ENCODE assay signal across 20 mouse cellular contexts in genomic region chr11:22794734-22795133, GRCm38 (mm10).
DNase-seq lines count a peak whose midpoint lies in the region; ATAC-seq and TF ChIP-seq lines count a peak whose summit lies in the region.
"Had no signal": no experiment of that assay in that cellular context is flagged by ENCODE, and none has a peak within 500 bp of the region (broad histone marks: within the 10 kb centered on the region; RNA-seq: fewer than 3 reads in every experiment).

No protein-coding gene starts in this region.

- no peak overlapping the region for H3K4me2 ChIP-seq in CH12.LX (ENCODE audit: insufficient read depth, low read depth, poor library complexity, severe bottlenecking)
- H3K4me2 ChIP-seq in liver, embryonic 12.5 days: no peak overlapping the region
- H3K4me2 ChIP-seq: embryonic facial prominence, embryonic 13.5 days; forebrain, embryonic 12.5 days; heart, embryonic 13.5 days; hindbrain, embryonic 13.5 days; intestine, embryonic 15.5 days had no signal

- no peak for TF ChIP-seq POLR2A in CH12.LX (IDR thresholded peaks at IDR 0.05; ENCODE audit: low read depth, low read length)

- H3K9ac ChIP-seq in CH12.LX (ENCODE audit: insufficient read depth, low read depth): no peak overlapping the region
- no peak overlapping the region for H3K9ac ChIP-seq in liver, embryonic 12.5 days
- H3K9ac ChIP-seq: embryonic facial prominence, embryonic 13.5 days; forebrain, embryonic 12.5 days; heart, embryonic 13.5 days; hindbrain, embryonic 13.5 days; intestine, embryonic 15.5 days had no signal

- peaks cover 1% of the 10 kb centered on the region for H3K9me3 ChIP-seq in CH12.LX (replicated peaks; ENCODE audit: low read length)
- H3K9me3 ChIP-seq in liver, embryonic 12.5 days (replicated peaks): no peaks in the 10 kb centered on the region
- H3K9me3 ChIP-seq: embryonic facial prominence, embryonic 13.5 days; forebrain, embryonic 12.5 days; hindbrain, embryonic 13.5 days; intestine, embryonic 15.5 days had no signal

- ATAC-seq in granulocyte monocyte progenitor cell, adult 5-6 weeks (replicated peaks; ENCODE audit: poor library complexity, severe bottlenecking): peak; percentile 64
- ATAC-seq in liver, embryonic 12.5 days: no peak
- ATAC-seq: forebrain, embryonic 16.5 days; intestine, embryonic 15.5 days; Patski had no signal

- no peak for TF ChIP-seq RAD21 in CH12.LX (IDR thresholded peaks at IDR 0.05; ENCODE audit: low read depth, low read length)

- WGBS in liver, embryonic 12.5 days (ENCODE audit: insufficient replicate concordance): 88% methylated on average over 1 of the region's 1 CpGs

- H3K4me1 ChIP-seq in CH12.LX (ENCODE audit: control insufficient read depth in 1 of 2, insufficient read depth in 2 of 2): peaks cover 29 to 63% of the 10 kb centered on the region in 2 experiments
- peaks cover 49% of the 10 kb centered on the region for H3K4me1 ChIP-seq in liver, embryonic 12.5 days
- H3K4me1 ChIP-seq: forebrain, embryonic 12.5 days had no signal

- H3K4me3 ChIP-seq in CH12.LX (replicated peaks in 1 of 3; ENCODE audit: low read depth in 2 of 3, low read length in 2 of 3, poor library complexity in 1 of 3): no peak overlapping the region
- no peak overlapping the region for H3K4me3 ChIP-seq in liver, embryonic 12.5 days
- H3K4me3 ChIP-seq: embryonic facial prominence, embryonic 13.5 days; forebrain, embryonic 12.5 days; heart, embryonic 13.5 days; hindbrain, embryonic 13.5 days; intestine, embryonic 15.5 days had no signal

- peak; percentile 0 for DNase-seq in thymus, postnatal 25 days
- DNase-seq in thymus, postnatal 36 days: no peak
- no peak for DNase-seq in CH12.LX (ENCODE audit: extremely low read depth)
- DNase-seq in left cerebral cortex, adult 11 months (ENCODE audit: low spot score): no peak
- DNase-seq: adrenal gland, adult 2 months; adrenal gland, postnatal 25 days; cerebellum, adult 11 months; cerebellum, adult 8-10 months; cerebellum, postnatal 14 days; gastrocnemius, postnatal 10 days; heart, postnatal 4 days had no signal

- H3K36me3 ChIP-seq in CH12.LX (replicated peaks in 1 of 2; ENCODE audit: control insufficient read depth in 1 of 2, insufficient read depth in 1 of 2, low read length in 1 of 2): peaks cover 3 to 16% of the 10 kb centered on the region in 2 experiments
- H3K36me3 ChIP-seq in liver, embryonic 12.5 days: no peaks in the 10 kb centered on the region
- H3K36me3 ChIP-seq: embryonic facial prominence, embryonic 13.5 days; forebrain, embryonic 12.5 days; heart, embryonic 13.5 days; hindbrain, embryonic 13.5 days; intestine, embryonic 15.5 days had no signal

- TF ChIP-seq EP300 in CH12.LX (IDR thresholded peaks at IDR 0.05; ENCODE audit: low read length): no peak

- no peaks in the 10 kb centered on the region for H3K79me2 ChIP-seq in CH12.LX (replicated peaks; ENCODE audit: control insufficient read depth, extremely low read depth, insufficient read depth, poor library complexity, severe bottlenecking)

- dilution Hi-C loops in CH12.LX (cut with MboI; ENCODE audit: extremely low pct_ligation_motif_present, extremely low pct_unique_long_range_greater_than_20kb, low sequenced_read_pairs): no loop called here

- no peak overlapping the region for H3K27ac ChIP-seq in CH12.LX (ENCODE audit: insufficient read depth, low read depth)
- no peak overlapping the region for H3K27ac ChIP-seq in liver, embryonic 12.5 days
- H3K27ac ChIP-seq: embryonic facial prominence, embryonic 13.5 days; forebrain, embryonic 12.5 days; hindbrain, embryonic 13.5 days; intestine, embryonic 15.5 days had no signal

- no peaks in the 10 kb centered on the region for H3K27me3 ChIP-seq in CH12.LX (replicated peaks)
- H3K27me3 ChIP-seq in liver, embryonic 12.5 days (replicated peaks): no peaks in the 10 kb centered on the region
- H3K27me3 ChIP-seq: embryonic facial prominence, embryonic 13.5 days; forebrain, embryonic 12.5 days; heart, embryonic 13.5 days; hindbrain, embryonic 13.5 days; intestine, embryonic 15.5 days; Patski had no signal

- no peak for TF ChIP-seq CTCF in CH12.LX (conservative IDR thresholded peaks at IDR 0.05 in 1 of 2, IDR thresholded peaks at IDR 0.05 in 1 of 2; ENCODE audit: low read depth in 2 of 2, low read length in 2 of 2)

- in situ Hi-C loops in CH12.LX (cut with MboI; ENCODE audit: low pct_ligation_motif_present, low pct_unique_long_range_greater_than_20kb, low sequenced_read_pairs): no loop called here

TF ChIP-seq in CH12.LX, 34 proteins besides CTCF, POLR2A, EP300 and RAD21:
- TF ChIP-seq ELF1 (IDR thresholded peaks at IDR 0.05; ENCODE audit: low read depth, low read length) (no peak), MYC (IDR thresholded peaks at IDR 0.05; ENCODE audit: low read depth, low read length) (0 out of 2 replicates have a peak, but pooled peaks have one; percentile 15)
